Mouse (Mus musculus): ENCODE measurements around the gene Sfr1. TPM values are rescaled to one million over a fixed set of nuclear protein-coding genes. Genes with fewer than 3 reads are reported as not detected.

The Sfr1 gene
- polyA plus RNA-seq, 1 experiment from 2014 or later, result 173 TPM

DNA sequence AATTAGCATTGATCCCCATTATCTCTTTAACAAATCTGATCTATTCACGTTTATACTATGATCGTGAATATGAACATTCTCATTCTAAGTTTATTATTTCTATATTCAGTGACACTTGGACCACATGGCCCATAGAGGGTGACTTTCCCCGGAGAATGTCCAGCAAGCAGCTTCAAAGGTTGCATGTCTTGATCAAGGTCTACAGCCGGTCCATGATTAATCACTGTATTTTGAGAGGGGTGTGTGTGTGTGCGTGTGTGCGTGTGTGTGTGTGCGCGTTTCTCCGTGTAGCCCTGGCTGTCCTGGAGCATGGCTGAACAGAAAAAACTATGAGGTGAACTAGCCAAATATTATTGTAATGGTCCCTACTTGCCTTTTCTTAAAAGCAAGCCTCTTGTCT lies 21.0 kb downstream of the Sfr1 start:
- no peaks in the 10 kb centered on the region for H3K9me3 ChIP-seq (replicated peaks)
- H3K27me3 ChIP-seq, result no peaks in the 10 kb centered on the region
- WGBS, result 82% methylated on average over 9 of the region's 9 CpGs
- no peak overlapping the region for H3K4me2 ChIP-seq
- no peak for ATAC-seq (replicated peaks; ENCODE audit: insufficient number of reproducible peaks, insufficient read depth, low FRiP score, low read depth)
- H3K27ac ChIP-seq, result no peak overlapping the region
- no peak overlapping the region for H3K9ac ChIP-seq
- H3K36me3 ChIP-seq, result no peaks in the 10 kb centered on the region
- H3K4me1 ChIP-seq (replicated peaks), result no peaks in the 10 kb centered on the region
- H3K4me3 ChIP-seq, result no peak overlapping the region

DNA sequence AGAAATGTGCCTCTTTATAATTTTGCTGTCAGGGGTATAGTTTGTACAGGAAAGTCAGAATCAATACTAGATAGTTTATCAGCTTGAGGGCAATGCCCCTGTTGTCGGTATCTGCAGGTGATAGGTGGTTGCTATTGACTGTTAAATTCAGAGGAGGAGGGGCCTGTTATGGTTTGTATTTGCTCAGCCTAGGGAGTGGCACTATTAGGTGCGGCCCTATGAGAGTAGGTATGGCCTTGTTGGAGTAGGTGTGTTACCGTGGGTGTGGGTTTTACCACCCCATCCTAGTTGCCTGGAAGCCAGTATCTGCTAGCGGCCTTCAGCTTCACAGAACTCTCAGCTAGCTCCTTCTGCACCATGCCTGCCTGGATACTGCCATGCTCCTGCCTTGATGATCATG lies 22.4 kb downstream of the Sfr1 start:
- Histone ChIP-seq H3K4me3 (no peak overlapping the region), H3K4me2 (no peak overlapping the region), H3K9me3 (replicated peaks) (no peaks in the 10 kb centered on the region), H3K9ac (no peak overlapping the region), H3K4me1 (replicated peaks) (no peaks in the 10 kb centered on the region), H3K27ac (no peak overlapping the region), H3K36me3 (no peaks in the 10 kb centered on the region), H3K27me3 (no peaks in the 10 kb centered on the region)
- WGBS, result 86% methylated on average over 4 of the region's 4 CpGs
- no peak for ATAC-seq (replicated peaks; ENCODE audit: insufficient number of reproducible peaks, insufficient read depth, low FRiP score, low read depth)

DNA sequence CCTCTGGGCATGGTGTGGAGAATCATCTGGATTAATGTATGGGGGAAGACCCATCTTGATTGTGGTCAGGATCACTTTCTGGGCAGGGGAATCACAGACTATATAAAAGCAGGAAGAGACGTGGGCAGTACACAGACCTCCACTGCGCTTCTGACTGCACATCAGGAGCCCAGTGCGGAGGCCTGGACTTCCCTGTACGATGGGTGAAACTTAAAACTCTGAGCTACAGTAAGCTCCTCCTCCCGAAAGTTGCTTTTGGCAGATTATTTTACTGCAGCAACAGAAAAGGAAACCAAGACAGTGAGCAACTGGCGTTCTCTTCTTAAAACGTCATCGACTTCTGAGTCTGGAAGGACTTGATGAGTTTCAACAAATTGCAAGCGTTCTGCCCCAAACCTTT lies 23.4 kb downstream of the Sfr1 start:
- WGBS, result 82% methylated on average over 9 of the region's 9 CpGs
- Histone ChIP-seq H3K4me2 (no peak overlapping the region), H3K9me3 (replicated peaks) (no peaks in the 10 kb centered on the region), H3K4me1 (replicated peaks) (no peaks in the 10 kb centered on the region), H3K4me3 (no peak overlapping the region), H3K36me3 (no peaks in the 10 kb centered on the region), H3K27me3 (no peaks in the 10 kb centered on the region), H3K9ac (no peak overlapping the region), H3K27ac (no peak overlapping the region)
- ATAC-seq (replicated peaks; ENCODE audit: insufficient number of reproducible peaks, insufficient read depth, low FRiP score, low read depth), result no peak

DNA sequence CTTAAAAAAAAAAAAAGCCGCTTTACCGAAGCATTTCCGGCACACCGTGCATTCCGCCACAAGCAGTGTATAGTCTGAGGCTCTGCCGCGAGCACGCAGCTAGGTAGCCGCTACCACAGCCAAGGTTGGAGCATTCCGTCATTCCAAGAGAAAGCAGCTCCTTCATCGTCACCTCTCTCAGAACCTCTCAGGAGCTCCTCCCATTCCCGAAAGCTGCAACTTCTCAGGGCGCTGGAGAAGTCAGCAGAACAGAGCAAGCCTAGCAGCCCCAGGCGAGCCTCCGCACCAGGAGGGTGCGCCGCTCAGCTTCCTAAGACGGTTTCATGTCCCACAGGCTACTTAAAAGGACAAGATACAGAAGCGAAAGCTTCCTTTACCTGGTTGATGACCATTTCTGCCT lies 24.1 kb downstream of the Sfr1 start:
- WGBS, result 48% methylated on average over 19 of the region's 19 CpGs
- H3K9me3 ChIP-seq (replicated peaks), result no peaks in the 10 kb centered on the region
- no peak overlapping the region for H3K27ac ChIP-seq
- H3K4me2 ChIP-seq, result peak overlapping the region; percentile 61
- no peaks in the 10 kb centered on the region for H3K27me3 ChIP-seq
- H3K36me3 ChIP-seq, result no peaks in the 10 kb centered on the region
- H3K4me1 ChIP-seq (replicated peaks), result no peaks in the 10 kb centered on the region
- peak overlapping the region; percentile 31; the same call in 1 of the 2 replicates for H3K9ac ChIP-seq
- peak overlapping the region; percentile 43 for H3K4me3 ChIP-seq
- ATAC-seq (replicated peaks; ENCODE audit: insufficient number of reproducible peaks, insufficient read depth, low FRiP score, low read depth), result no peak

DNA sequence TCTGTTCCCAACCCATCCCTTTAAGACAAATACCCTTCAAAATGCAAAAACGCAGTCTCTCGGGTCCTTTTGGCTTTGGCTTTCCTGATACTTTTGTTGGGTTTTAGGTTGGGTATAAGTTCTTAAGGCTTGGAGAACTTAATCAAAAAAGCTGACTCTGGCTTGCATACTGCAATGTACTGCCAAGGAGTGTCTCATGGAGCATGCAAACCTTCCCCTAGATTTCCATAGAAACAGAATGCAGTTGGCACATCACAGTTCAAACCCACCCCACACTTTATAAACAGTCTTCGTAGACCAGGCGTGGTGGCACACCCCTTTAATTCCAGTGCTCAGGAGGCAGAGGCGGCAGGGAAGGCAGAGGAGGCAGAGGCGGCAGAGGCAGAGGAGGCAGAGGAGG lies 46.4 kb downstream of the Sfr1 start:
- Histone ChIP-seq H3K9me3 (replicated peaks) (no peaks in the 10 kb centered on the region), H3K4me3 (no peak overlapping the region), H3K36me3 (no peaks in the 10 kb centered on the region), H3K27ac (no peak overlapping the region), H3K4me1 (replicated peaks) (no peaks in the 10 kb centered on the region), H3K9ac (no peak overlapping the region), H3K4me2 (no peak overlapping the region), H3K27me3 (no peaks in the 10 kb centered on the region)
- no peak for ATAC-seq (replicated peaks; ENCODE audit: insufficient number of reproducible peaks, insufficient read depth, low FRiP score, low read depth)
- 81% methylated on average over 6 of the region's 6 CpGs for WGBS

DNA sequence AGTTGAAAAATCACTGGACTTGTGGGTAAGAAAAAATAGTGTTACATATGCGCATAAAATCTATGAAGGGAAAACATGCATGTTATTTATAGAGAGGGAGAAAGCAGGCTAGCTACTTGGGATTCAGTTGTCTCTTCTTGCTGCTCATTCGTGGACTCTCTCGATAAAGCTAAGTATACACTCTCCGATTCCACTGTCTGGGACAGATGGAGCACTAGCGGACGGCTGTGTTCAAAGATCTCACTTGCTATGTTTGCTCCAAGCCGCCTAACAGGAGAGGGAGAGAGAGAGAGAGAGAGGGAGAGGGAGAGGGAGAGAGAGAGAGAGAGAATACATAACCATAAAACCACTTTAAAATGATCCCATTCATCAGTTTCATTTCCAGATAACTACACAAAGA lies 48.7 kb downstream of the Sfr1 start:
- Histone ChIP-seq H3K27me3 (no peaks in the 10 kb centered on the region), H3K36me3 (no peaks in the 10 kb centered on the region), H3K4me1 (replicated peaks) (no peaks in the 10 kb centered on the region), H3K4me2 (no peak overlapping the region), H3K9me3 (replicated peaks) (no peaks in the 10 kb centered on the region), H3K9ac (no peak overlapping the region), H3K4me3 (no peak overlapping the region), H3K27ac (no peak overlapping the region)
- WGBS, result 85% methylated on average over 7 of the region's 7 CpGs
- ATAC-seq (replicated peaks; ENCODE audit: insufficient number of reproducible peaks, insufficient read depth, low FRiP score, low read depth), result no peak

DNA sequence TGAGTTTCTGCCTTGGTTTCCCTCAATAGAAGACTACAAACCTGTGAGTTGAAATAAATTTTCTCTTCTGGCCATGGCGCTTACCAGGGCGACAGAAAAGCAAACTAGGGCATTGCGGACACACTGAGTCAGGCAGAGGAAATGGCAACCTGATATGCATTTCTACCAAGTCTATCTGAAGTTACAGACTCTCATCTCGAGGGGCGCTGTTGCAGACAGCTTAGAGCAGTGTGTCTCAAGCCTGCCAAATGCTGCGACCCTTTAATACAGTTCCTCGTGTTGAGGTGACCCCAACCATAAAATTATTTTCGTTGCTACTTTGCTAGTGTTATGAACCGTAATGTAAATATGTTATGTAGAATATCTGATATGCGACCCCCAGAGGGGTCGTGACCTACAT lies 49.5 kb downstream of the Sfr1 start:
- no peaks in the 10 kb centered on the region for H3K4me1 ChIP-seq (replicated peaks)
- no peak overlapping the region for H3K27ac ChIP-seq
- no peak overlapping the region for H3K4me3 ChIP-seq
- H3K4me2 ChIP-seq, result no peak overlapping the region
- WGBS, result 71% methylated on average over 11 of the region's 11 CpGs
- ATAC-seq (replicated peaks; ENCODE audit: insufficient number of reproducible peaks, insufficient read depth, low FRiP score, low read depth), result no peak
- no peak overlapping the region for H3K9ac ChIP-seq
- no peaks in the 10 kb centered on the region for H3K36me3 ChIP-seq
- H3K27me3 ChIP-seq, result no peaks in the 10 kb centered on the region
- H3K9me3 ChIP-seq (replicated peaks), result no peaks in the 10 kb centered on the region

DNA sequence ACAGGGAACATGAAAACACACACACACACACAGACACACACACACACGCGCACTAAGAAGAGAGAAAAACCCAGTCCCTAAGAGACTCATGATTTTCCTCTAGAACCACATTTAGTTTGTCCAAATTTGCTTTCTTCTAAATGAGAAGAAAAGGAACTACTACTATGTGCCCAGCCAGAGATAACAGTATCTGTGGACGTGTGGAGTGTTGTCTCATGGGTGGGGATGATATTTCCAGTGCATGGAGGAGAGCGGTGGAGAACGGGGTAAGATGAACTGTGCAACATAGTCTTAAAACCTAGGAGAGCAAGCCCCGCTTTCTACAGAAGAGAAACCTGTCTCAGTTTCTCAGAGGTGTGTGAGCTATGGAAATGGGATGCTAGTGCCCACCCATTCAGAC lies 52.4 kb downstream of the Sfr1 start:
- Histone ChIP-seq H3K9ac (no peak overlapping the region), H3K4me1 (replicated peaks) (no peaks in the 10 kb centered on the region), H3K4me3 (no peak overlapping the region), H3K9me3 (replicated peaks) (no peaks in the 10 kb centered on the region), H3K4me2 (no peak overlapping the region), H3K27me3 (no peaks in the 10 kb centered on the region), H3K27ac (no peak overlapping the region), H3K36me3 (no peaks in the 10 kb centered on the region)
- ATAC-seq (replicated peaks; ENCODE audit: insufficient number of reproducible peaks, insufficient read depth, low FRiP score, low read depth), result no peak
- 78% methylated on average over 6 of the region's 6 CpGs for WGBS

Small RNA genes lying within 50 kb of the gene (microRNA-seq; reads per million reads assigned to microRNA genes)
- gene Mir8090, result not detected

Other genes with a start within 250 kb of the Sfr1 start
- 29.0 and 36.1 TPM in 2 replicates for gene Stn1, start 194.2 kb upstream of the Sfr1 start, polyA plus RNA-seq (2015; fragmentation: Nextera tagmentation; extraction: Ambion mirVana)
- 12.6 and 14.2 TPM in 2 replicates for gene Slk, start 152.0 kb upstream of the Sfr1 start, polyA plus RNA-seq (2015; fragmentation: Nextera tagmentation; extraction: Ambion mirVana)
- 0.30 and 0.86 TPM in 2 replicates for gene Col17a1, start 39.6 kb upstream of the Sfr1 start, polyA plus RNA-seq (2015; fragmentation: Nextera tagmentation; extraction: Ambion mirVana)
- gene Gsto1, start 123.3 kb downstream of the Sfr1 start, polyA plus RNA-seq (2015; fragmentation: Nextera tagmentation; extraction: Ambion mirVana), result 97.5 and 103 TPM in 2 replicates
- 0.74 and 1.2 TPM in 2 replicates for gene Gsto2, start 133.9 kb downstream of the Sfr1 start, polyA plus RNA-seq (2015; fragmentation: Nextera tagmentation; extraction: Ambion mirVana)
- gene Cfap43, start 187.6 kb downstream of the Sfr1 start, polyA plus RNA-seq (2015; fragmentation: Nextera tagmentation; extraction: Ambion mirVana), result 0.08 and 0.24 TPM in 2 replicates
- 17.4 and 20.7 TPM in 2 replicates for gene Itprip, start 187.6 kb downstream of the Sfr1 start, polyA plus RNA-seq (2015; fragmentation: Nextera tagmentation; extraction: Ambion mirVana)
- gene Cfap58, start 206.0 kb downstream of the Sfr1 start, polyA plus RNA-seq (2015; fragmentation: Nextera tagmentation; extraction: Ambion mirVana), result 0.09 TPM in 1 of 2 replicates, not detected in the other